Mouse (Mus musculus) liver, embryonic 13.5 days (tissue): ENCODE data around the gene Cd36. TPM values are rescaled to one million over a fixed set of nuclear protein-coding genes. Genes with fewer than 3 reads are reported as not detected.

ENCODE experiments used
- ATAC-seq: fragments of 200-750 bp; cut with Nextera tagmentation; 2 replicates; pipeline ENCODE4 v1.8.0; 2017; ENCODE audit warnings: low read depth, mild to moderate bottlenecking, moderate number of reproducible peaks, moderate library complexity
- DNase-seq: peaks from one replicate; pipeline ENCODE4 v3.0.0; 2022
- H3K27ac ChIP-seq: fragments of 300-500 bp; sonication (generic); 2 replicates; pipeline ENCODE4 v1.5.1; 2015; ENCODE audit warnings: moderate library complexity, mild to moderate bottlenecking, inconsistent platforms
- H3K27me3 ChIP-seq: fragments of 300-500 bp; sonication (generic); 2 replicates; pipeline ENCODE4 v1.6.1; 2015; ENCODE audit warnings: mild to moderate bottlenecking, inconsistent platforms
- H3K36me3 ChIP-seq: fragments of 300-500 bp; sonication (generic); 2 replicates; pipeline ENCODE4 v1.6.1; 2015; ENCODE audit warnings: mild to moderate bottlenecking, inconsistent platforms
- H3K4me1 ChIP-seq: fragments of 300-500 bp; sonication (generic); replicated peaks from 2 replicates; pipeline ENCODE4 v1.6.1; 2015; ENCODE audit warnings: inconsistent platforms
- H3K4me2 ChIP-seq: fragments of 300-500 bp; sonication (generic); 2 replicates; pipeline ENCODE4 v1.6.1; 2015; ENCODE audit warnings: inconsistent platforms, mild to moderate bottlenecking, moderate library complexity
- H3K4me3 ChIP-seq: fragments of 300-500 bp; sonication (generic); replicated peaks from 2 replicates; pipeline ENCODE4 v1.5.1; 2015; ENCODE audit warnings: mild to moderate bottlenecking, inconsistent platforms
- H3K9ac ChIP-seq: fragments of 300-500 bp; sonication (generic); 2 replicates; pipeline ENCODE4 v1.6.1; 2015; ENCODE audit warnings: mild to moderate bottlenecking, inconsistent platforms
- H3K9me3 ChIP-seq: fragments of 300-500 bp; sonication (generic); replicated peaks from 2 replicates; pipeline ENCODE4 v1.6.1; 2016; ENCODE audit warnings: inconsistent platforms
- WGBS: fragments of 180-500 bp; shearing (Covaris S2); methylation state at CpG from one replicate; pipeline ENCODE4 v1.1.7; 2015; ENCODE audit not compliant: insufficient replicate concordance; 5-methylcytosine and 5-hydroxymethylcytosine counted together
- polyA plus RNA-seq: library from polyadenylated mRNA; unstranded; fragments of >200 nt; fragmentation: Nextera tagmentation; extraction: Ambion mirVana; gene quantifications from 2 replicates; pipeline ENCODE4 v1.2.1, GENCODE M21; 2015

Gene Cd36
- polyA plus RNA-seq, 1 experiment from 2014 or later = 16.0 TPM

DNA sequence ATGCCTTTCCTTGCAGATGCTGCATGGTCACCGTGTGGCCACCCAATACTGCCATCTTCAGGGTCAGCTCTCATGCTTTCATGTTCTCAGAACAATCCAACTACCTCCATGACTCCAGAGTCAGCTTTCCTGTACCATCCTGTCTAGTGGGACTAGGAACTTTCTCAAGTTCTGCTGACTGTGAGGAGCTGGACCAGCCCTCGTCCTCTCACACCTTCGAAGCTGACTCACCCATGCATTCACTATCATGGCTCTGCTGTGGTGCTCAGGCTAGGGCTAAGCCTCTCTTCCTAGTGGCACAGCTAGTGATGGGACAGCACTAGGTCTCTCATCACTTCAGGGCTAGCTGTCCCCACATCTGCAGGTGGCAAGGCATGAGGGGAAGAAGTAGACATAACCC lies 30.7 kb downstream of the Cd36 start:
- H3K4me2 ChIP-seq = no peak overlapping the region
- no peak overlapping the region for H3K9ac ChIP-seq
- H3K4me3 ChIP-seq = no peak overlapping the region
- DNase-seq (no peak), ATAC-seq (0 out of 2 replicates have a peak, but pooled peaks have one; percentile 39)
- no peaks in the 10 kb centered on the region for H3K36me3 ChIP-seq
- no peak overlapping the region for H3K27ac ChIP-seq
- H3K4me1 ChIP-seq = no peaks in the 10 kb centered on the region
- no peaks in the 10 kb centered on the region for H3K9me3 ChIP-seq
- no peaks in the 10 kb centered on the region for H3K27me3 ChIP-seq
- 65% methylated on average over 3 of the region's 3 CpGs for WGBS

DNA sequence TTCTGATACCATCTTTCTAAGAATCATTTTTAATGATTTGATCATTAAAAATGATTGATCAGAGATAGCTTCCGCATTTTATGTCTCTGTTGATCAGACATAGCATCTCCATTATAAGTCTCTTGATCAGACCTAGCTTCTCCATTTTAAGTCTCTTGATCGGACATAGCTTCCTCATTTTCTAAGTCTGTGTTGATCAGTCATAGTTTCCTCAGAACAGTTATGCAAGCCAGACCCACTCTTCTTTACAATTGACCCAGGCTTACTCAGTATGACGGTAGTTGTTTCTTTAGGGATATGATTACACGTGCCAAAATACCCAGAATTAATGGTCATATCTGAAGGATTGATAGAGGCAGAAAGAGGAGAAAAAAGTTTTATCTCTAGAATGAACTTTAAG lies 31.3 kb downstream of the Cd36 start:
- 48% methylated on average over 4 of the region's 4 CpGs for WGBS
- DNase-seq = no peak
- H3K4me1 ChIP-seq = no peaks in the 10 kb centered on the region
- H3K9ac ChIP-seq = no peak overlapping the region
- no peaks in the 10 kb centered on the region for H3K9me3 ChIP-seq
- H3K27me3 ChIP-seq = no peaks in the 10 kb centered on the region
- peak; percentile 34; the same call in 1 of the 2 replicates for ATAC-seq
- no peak overlapping the region for H3K4me2 ChIP-seq
- H3K36me3 ChIP-seq = no peaks in the 10 kb centered on the region
- no peak overlapping the region for H3K4me3 ChIP-seq
- H3K27ac ChIP-seq = no peak overlapping the region

- H3K4me2 ChIP-seq = no peak overlapping the region
- no peaks in the 10 kb centered on the region for H3K36me3 ChIP-seq
- no peaks in the 10 kb centered on the region for H3K27me3 ChIP-seq
- H3K4me3 ChIP-seq = no peak overlapping the region
- H3K4me1 ChIP-seq = no peaks in the 10 kb centered on the region
- ATAC-seq (no peak), DNase-seq (no peak)
- no peaks in the 10 kb centered on the region for H3K9me3 ChIP-seq
- WGBS = 62% methylated on average over 3 of the region's 3 CpGs
- no peak overlapping the region for H3K27ac ChIP-seq
- no peak overlapping the region for H3K9ac ChIP-seq
Measured at GRCm38 (mm10) chr5:17854127-17854923, 34.3 kb downstream of the Cd36 start.

- no peaks in the 10 kb centered on the region for H3K9me3 ChIP-seq
- no peak overlapping the region for H3K9ac ChIP-seq
- no peak overlapping the region for H3K4me3 ChIP-seq
- H3K27me3 ChIP-seq = no peaks in the 10 kb centered on the region
- ATAC-seq (no peak; the same call in 1 of the 2 replicates), DNase-seq (no peak)
- no peaks in the 10 kb centered on the region for H3K36me3 ChIP-seq
- WGBS = 61% methylated on average over 2 of the region's 2 CpGs
- H3K27ac ChIP-seq = no peak overlapping the region
- H3K4me1 ChIP-seq = no peaks in the 10 kb centered on the region
- no peak overlapping the region for H3K4me2 ChIP-seq
Measured at GRCm38 (mm10) chr5:17850582-17850981, 38.0 kb downstream of the Cd36 start.

- no peak for DNase-seq
Measured at GRCm38 (mm10) chr5:17849582-17849981, 39.0 kb downstream of the Cd36 start.

DNA sequence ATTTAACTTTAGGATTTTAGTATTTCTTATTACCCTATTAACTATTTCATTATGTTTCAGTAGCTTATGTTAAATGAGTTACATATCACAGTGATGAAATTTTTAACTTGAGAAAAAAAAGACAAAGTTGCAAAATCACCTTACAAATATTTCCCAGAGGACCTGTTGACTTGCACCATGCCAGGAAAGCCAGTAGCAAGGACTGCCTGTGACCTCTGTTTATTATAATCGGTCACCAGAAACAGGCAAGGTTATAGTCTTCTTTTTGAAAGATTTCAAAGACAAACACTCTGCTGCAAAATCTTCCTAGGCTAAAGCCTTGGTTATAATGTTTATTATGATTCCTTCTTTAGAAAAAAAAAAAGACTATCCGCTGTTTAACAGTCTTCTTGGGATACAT lies 39.9 kb downstream of the Cd36 start:
- no peak overlapping the region for H3K4me2 ChIP-seq
- no peak overlapping the region for H3K9ac ChIP-seq
- ATAC-seq (no peak), DNase-seq (no peak)
- H3K9me3 ChIP-seq = no peaks in the 10 kb centered on the region
- no peaks in the 10 kb centered on the region for H3K4me1 ChIP-seq
- WGBS = 66% methylated on average over 2 of the region's 2 CpGs
- no peaks in the 10 kb centered on the region for H3K27me3 ChIP-seq
- no peak overlapping the region for H3K27ac ChIP-seq
- no peaks in the 10 kb centered on the region for H3K36me3 ChIP-seq
- H3K4me3 ChIP-seq = no peak overlapping the region

More at GRCm38 (mm10) chr5:17849582-17849981, 39.0 kb downstream of the Cd36 start:
- Histone ChIP-seq H3K27ac (no peak overlapping the region), H3K9me3 (no peaks in the 10 kb centered on the region), H3K36me3 (no peaks in the 10 kb centered on the region), H3K9ac (no peak overlapping the region), H3K27me3 (no peaks in the 10 kb centered on the region), H3K4me3 (no peak overlapping the region), H3K4me2 (no peak overlapping the region), H3K4me1 (no peaks in the 10 kb centered on the region)
- ATAC-seq = no peak
- WGBS = 58% methylated on average over 1 of the region's 1 CpGs

GRCm38 (mm10) chr5:17848267-17848666 lies 40.3 kb downstream of the Cd36 start:
- H3K4me1 ChIP-seq = no peaks in the 10 kb centered on the region
- H3K27ac ChIP-seq = no peak overlapping the region
- H3K4me2 ChIP-seq = no peak overlapping the region
- H3K36me3 ChIP-seq = no peaks in the 10 kb centered on the region
- H3K4me3 ChIP-seq = no peak overlapping the region
- H3K9me3 ChIP-seq = no peaks in the 10 kb centered on the region
- no peak overlapping the region for H3K9ac ChIP-seq
- DNase-seq (no peak), ATAC-seq (no peak)
- 67% methylated on average over 1 of the region's 1 CpGs for WGBS
- H3K27me3 ChIP-seq = no peaks in the 10 kb centered on the region

DNA sequence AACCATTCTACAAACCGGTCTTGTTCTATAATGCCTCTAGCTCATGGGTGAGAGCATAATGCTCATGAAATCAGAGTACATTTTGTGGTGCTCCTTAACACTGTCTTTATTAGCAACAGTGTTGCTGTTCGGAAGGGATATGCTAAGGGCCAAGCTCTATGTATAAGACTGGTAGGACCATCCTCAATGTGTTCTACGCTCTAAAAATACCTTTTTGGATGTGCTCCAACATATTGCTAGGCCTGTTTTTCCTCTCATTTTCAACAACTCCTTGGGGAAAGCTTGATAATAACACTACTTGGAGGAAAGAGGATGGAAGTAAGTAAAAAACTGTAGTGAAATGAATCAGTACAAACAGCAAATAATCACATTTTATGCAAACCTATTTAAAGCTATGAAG lies 44.7 kb downstream of the Cd36 start:
- DNase-seq = no peak
- Histone ChIP-seq H3K27ac (no peak overlapping the region), H3K9ac (no peak overlapping the region), H3K36me3 (no peaks in the 10 kb centered on the region), H3K4me1 (no peaks in the 10 kb centered on the region), H3K27me3 (no peaks in the 10 kb centered on the region), H3K9me3 (no peaks in the 10 kb centered on the region), H3K4me3 (no peak overlapping the region), H3K4me2 (no peak overlapping the region)
- ATAC-seq = no peak
- 66% methylated on average over 3 of the region's 3 CpGs for WGBS

- Histone ChIP-seq H3K9ac (no peak overlapping the region), H3K27me3 (no peaks in the 10 kb centered on the region), H3K4me2 (no peak overlapping the region), H3K4me1 (no peaks in the 10 kb centered on the region), H3K27ac (no peak overlapping the region), H3K9me3 (no peaks in the 10 kb centered on the region), H3K36me3 (no peaks in the 10 kb centered on the region), H3K4me3 (no peak overlapping the region)
- 54% methylated on average over 5 of the region's 5 CpGs for WGBS
- ATAC-seq (no peak), DNase-seq (no peak)
Measured at GRCm38 (mm10) chr5:17843316-17843715, 45.3 kb downstream of the Cd36 start.

DNA sequence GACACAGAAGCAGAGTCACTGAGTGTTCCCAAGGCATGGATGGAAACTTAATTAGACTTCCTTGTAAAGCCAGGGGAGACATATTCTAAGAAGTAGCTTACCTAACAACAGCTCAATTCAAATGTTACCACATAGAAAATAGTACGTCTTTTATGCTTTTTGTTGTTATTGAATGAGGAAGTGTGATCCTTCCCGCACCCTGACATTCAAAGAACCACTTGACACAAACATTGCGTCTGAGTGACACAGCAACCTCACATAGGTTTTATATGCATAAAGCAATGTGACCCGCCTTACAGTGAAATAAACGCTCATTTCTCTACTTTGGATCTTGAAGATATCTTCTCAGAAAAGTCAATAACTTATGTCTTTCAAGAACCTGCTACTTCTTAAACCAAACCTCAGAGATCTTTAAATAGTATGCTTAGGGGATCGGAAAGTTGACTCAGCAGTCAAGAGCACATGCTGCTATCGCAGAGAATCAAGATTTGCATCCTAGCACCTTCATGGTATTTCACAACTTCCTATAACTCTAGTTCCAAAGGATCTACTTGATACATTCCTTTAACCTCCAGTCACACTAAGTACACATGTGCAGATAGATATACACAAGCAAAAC lies 46.4 kb downstream of the Cd36 start:
- H3K9ac ChIP-seq = no peak overlapping the region
- WGBS = 62% methylated on average over 7 of the region's 7 CpGs
- no peaks in the 10 kb centered on the region for H3K27me3 ChIP-seq
- H3K4me3 ChIP-seq = no peak overlapping the region
- DNase-seq = no peak
- H3K9me3 ChIP-seq = no peaks in the 10 kb centered on the region
- no peak for ATAC-seq
- no peaks in the 10 kb centered on the region for H3K4me1 ChIP-seq
- H3K36me3 ChIP-seq = no peaks in the 10 kb centered on the region
- no peak overlapping the region for H3K4me2 ChIP-seq
- no peak overlapping the region for H3K27ac ChIP-seq

- H3K36me3 ChIP-seq = no peaks in the 10 kb centered on the region
- no peak overlapping the region for H3K4me3 ChIP-seq
- no peak overlapping the region for H3K9ac ChIP-seq
- H3K27me3 ChIP-seq = no peaks in the 10 kb centered on the region
- ATAC-seq (no peak), DNase-seq (no peak)
- no peaks in the 10 kb centered on the region for H3K9me3 ChIP-seq
- WGBS = 51% methylated on average over 2 of the region's 2 CpGs
- H3K27ac ChIP-seq = no peak overlapping the region
- no peak overlapping the region for H3K4me2 ChIP-seq
- H3K4me1 ChIP-seq = no peaks in the 10 kb centered on the region
Measured at GRCm38 (mm10) chr5:17839549-17839948, 49.1 kb downstream of the Cd36 start.

GRCm38 (mm10) chr5:17836408-17836807 lies 52.2 kb downstream of the Cd36 start:
- ATAC-seq (no peak), DNase-seq (no peak)
- no peaks in the 10 kb centered on the region for H3K27me3 ChIP-seq
- no peak overlapping the region for H3K4me2 ChIP-seq
- H3K36me3 ChIP-seq = no peaks in the 10 kb centered on the region
- H3K27ac ChIP-seq = no peak overlapping the region
- WGBS = 69% methylated on average over 4 of the region's 4 CpGs
- no peak overlapping the region for H3K9ac ChIP-seq
- no peaks in the 10 kb centered on the region for H3K9me3 ChIP-seq
- H3K4me1 ChIP-seq = no peaks in the 10 kb centered on the region
- H3K4me3 ChIP-seq = no peak overlapping the region
